Mouse (Mus musculus) spleen, adult 2 months (tissue): Measurements from ENCODE around the gene Krt77.

ENCODE experiments used
- CTCF ChIP-seq: fragments of 200-500 bp; IDR thresholded peaks from 2 replicates; pipeline ENCODE4 v1.5.1; 2011; ENCODE audit warnings: mild to moderate bottlenecking, inconsistent platforms; ENCODE audit not compliant: insufficient read depth, insufficient read length, insufficient replicate concordance; ENCODE audit errors: extremely low read depth
- POLR2A ChIP-seq: fragments of 200-500 bp; IDR thresholded peaks from 2 replicates; pipeline ENCODE4 v1.6.1; 2011; ENCODE audit warnings: low read depth, low read length, inconsistent platforms

DNA sequence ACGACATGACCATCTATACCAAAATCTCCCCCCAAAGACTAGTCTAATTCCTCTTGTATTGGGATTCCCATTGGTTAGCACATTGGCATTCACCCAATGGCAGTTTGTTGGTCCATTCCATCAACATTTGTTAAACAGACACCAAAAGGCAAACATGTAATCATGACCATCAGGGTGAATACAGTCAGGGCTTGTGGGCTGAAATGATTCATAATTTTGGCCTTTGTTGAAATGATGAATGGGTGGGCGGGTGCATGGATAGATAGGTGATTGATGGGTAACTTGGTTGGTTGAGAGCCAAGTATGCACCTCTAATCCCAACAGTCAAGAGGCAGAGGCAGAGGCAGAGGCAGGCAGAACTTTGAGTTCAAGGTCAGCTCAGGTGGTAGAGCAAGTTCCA lies 46.6 kb upstream of the Krt77 start:
- TF ChIP-seq POLR2A (no peak), CTCF (no peak)
